ENCODE assay signal across 12 mouse cellular contexts in the genomic region with DNA sequence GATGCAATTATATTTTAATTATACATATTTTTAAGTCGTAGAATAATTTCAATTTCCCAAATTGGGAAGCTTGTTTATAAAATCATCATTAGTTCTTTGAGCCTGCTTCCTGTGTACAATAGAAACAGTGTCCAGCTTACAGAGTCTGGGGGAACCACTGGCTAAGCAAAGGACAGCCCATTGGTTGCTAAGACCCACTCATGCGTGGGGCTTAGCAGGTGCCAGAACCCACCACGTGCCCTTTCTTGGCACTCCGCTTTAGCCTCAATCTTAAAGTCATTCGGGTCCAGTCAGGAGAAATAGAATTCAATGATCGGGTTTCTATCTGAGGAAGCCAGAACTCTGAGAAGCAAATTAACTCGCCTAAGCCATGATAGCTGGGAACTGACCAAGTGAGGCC.
DNase-seq lines count a peak whose midpoint lies in the region; ATAC-seq and TF ChIP-seq lines count a peak whose summit lies in the region.
"Had no signal": no experiment of that assay in that cellular context is flagged by ENCODE, and none has a peak within 500 bp of the region (broad histone marks: within the 10 kb centered on the region; RNA-seq: fewer than 3 reads in every experiment).

No protein-coding gene starts in this region.

- 0 out of 2 replicates have a peak, but pooled peaks cover 2% of the 10 kb centered on the region for H3K9me3 ChIP-seq in heart, embryonic 15.5 days (replicated peaks)
- no peaks in the 10 kb centered on the region for H3K9me3 ChIP-seq in heart, embryonic 11.5 days (replicated peaks; ENCODE audit: control insufficient read depth, low read length)
- no peaks in the 10 kb centered on the region for H3K9me3 ChIP-seq in lung, embryonic 14.5 days (ENCODE audit: low read depth, low read length)
- no peaks in the 10 kb centered on the region for H3K9me3 ChIP-seq in embryonic facial prominence, embryonic 13.5 days
- H3K9me3 ChIP-seq in limb, embryonic 14.5 days (ENCODE audit: control insufficient read depth, low read length) = no peaks in the 10 kb centered on the region
- H3K9me3 ChIP-seq: hindbrain, embryonic 12.5 days; liver, embryonic 13.5 days had no signal

- peak overlapping the region; percentile 65; the same call in 1 of the 2 replicates for H3K4me2 ChIP-seq in heart, embryonic 15.5 days
- H3K4me2 ChIP-seq in heart, embryonic 11.5 days = no peak overlapping the region
- H3K4me2 ChIP-seq in lung, embryonic 14.5 days = peak overlapping the region; percentile 65; the same call in 1 of the 2 replicates
- peak overlapping the region; percentile 63 for H3K4me2 ChIP-seq in embryonic facial prominence, embryonic 13.5 days
- peak overlapping the region; percentile 48 for H3K4me2 ChIP-seq in limb, embryonic 14.5 days (replicated peaks; ENCODE audit: low read depth, low read length, severe bottlenecking)

- peak overlapping the region; percentile 84; the same call in 1 of the 2 replicates for H3K27ac ChIP-seq in heart, embryonic 15.5 days
- H3K27ac ChIP-seq in heart, embryonic 11.5 days (ENCODE audit: low read depth, low read length) = no peak overlapping the region
- H3K27ac ChIP-seq in lung, embryonic 14.5 days (ENCODE audit: low read depth) = no peak overlapping the region
- peak overlapping the region; percentile 87 for H3K27ac ChIP-seq in embryonic facial prominence, embryonic 13.5 days
- H3K27ac ChIP-seq in limb, embryonic 14.5 days (replicated peaks; ENCODE audit: low read depth, low read length) = peak overlapping the region; percentile 92
- H3K27ac ChIP-seq: liver, embryonic 13.5 days had no signal

- no peak overlapping the region for H3K4me3 ChIP-seq in heart, embryonic 15.5 days
- no peak overlapping the region for H3K4me3 ChIP-seq in heart, embryonic 11.5 days (ENCODE audit: low read depth, low read length)
- H3K4me3 ChIP-seq in lung, embryonic 14.5 days (ENCODE audit: low read depth, low read length) = no peak overlapping the region
- no peak overlapping the region for H3K4me3 ChIP-seq in lung, adult 2 months (replicated peaks; ENCODE audit: extremely low read depth, low read depth, low read length)
- H3K4me3 ChIP-seq in embryonic facial prominence, embryonic 13.5 days = no peak overlapping the region
- no peak overlapping the region for H3K4me3 ChIP-seq in limb, embryonic 14.5 days (replicated peaks; ENCODE audit: low read length)
- H3K4me3 ChIP-seq: liver, embryonic 13.5 days had no signal

- DNase-seq in lung, embryonic 14.5 days = no peak
- no peak for DNase-seq in lung, adult 2 months
- no peak for DNase-seq in limb, embryonic 14.5 days (ENCODE audit: low spot score)
- DNase-seq in layer of hippocampus, postnatal 25 days (ENCODE audit: extremely low spot score in 1 of 2, low spot score in 1 of 2) = no peak
- DNase-seq: cerebellum, adult 9-11 months; layer of hippocampus, postnatal 36 days; liver, embryonic 13.5 days; thymus, postnatal 4 days had no signal

- ATAC-seq in heart, embryonic 15.5 days (replicated peaks; ENCODE audit: insufficient number of reproducible peaks, insufficient read depth, low FRiP score, low read depth) = no peak
- ATAC-seq in heart, embryonic 11.5 days (replicated peaks; ENCODE audit: insufficient number of reproducible peaks, low FRiP score, low TSS enrichment) = no peak
- no peak; the same call in 1 of the 2 replicates for ATAC-seq in lung, embryonic 14.5 days (ENCODE audit: insufficient read depth)
- ATAC-seq in embryonic facial prominence, embryonic 13.5 days (ENCODE audit: insufficient number of reproducible peaks, insufficient read depth, low FRiP score, low TSS enrichment, low read depth) = no peak
- no peak for ATAC-seq in limb, embryonic 14.5 days (ENCODE audit: low FRiP score, low read depth)

- H3K27me3 ChIP-seq in heart, embryonic 15.5 days = no peaks in the 10 kb centered on the region
- H3K27me3 ChIP-seq in heart, embryonic 11.5 days (ENCODE audit: control insufficient read depth, insufficient read depth, low read length) = peaks cover 5% of the 10 kb centered on the region
- no peaks in the 10 kb centered on the region for H3K27me3 ChIP-seq in lung, embryonic 14.5 days (ENCODE audit: insufficient read depth, low read length)
- H3K27me3 ChIP-seq in embryonic facial prominence, embryonic 13.5 days = peaks cover 8% of the 10 kb centered on the region
- no peaks in the 10 kb centered on the region for H3K27me3 ChIP-seq in limb, embryonic 14.5 days (ENCODE audit: control insufficient read depth, insufficient read depth, low read length)

- H3K4me1 ChIP-seq in heart, embryonic 15.5 days (replicated peaks) = peaks cover 20% of the 10 kb centered on the region
- peaks cover 3% of the 10 kb centered on the region; the same call in 1 of the 2 replicates for H3K4me1 ChIP-seq in heart, embryonic 11.5 days (ENCODE audit: control insufficient read depth, insufficient read depth, low read length)
- H3K4me1 ChIP-seq in lung, embryonic 14.5 days (ENCODE audit: insufficient read depth) = peaks cover 13% of the 10 kb centered on the region; the same call in 1 of the 2 replicates
- peaks cover 5% of the 10 kb centered on the region; the same call in 1 of the 2 replicates for H3K4me1 ChIP-seq in lung, adult 2 months (ENCODE audit: control insufficient read depth, insufficient read depth, low read length)
- H3K4me1 ChIP-seq in embryonic facial prominence, embryonic 13.5 days = peaks cover 63% of the 10 kb centered on the region
- H3K4me1 ChIP-seq in limb, embryonic 14.5 days (ENCODE audit: control insufficient read depth, insufficient read depth, low read length) = peaks cover 61% of the 10 kb centered on the region
- H3K4me1 ChIP-seq: liver, embryonic 13.5 days had no signal

- no peak for TF ChIP-seq POLR2A in lung, adult 2 months (IDR thresholded peaks at IDR 0.05; ENCODE audit: borderline replicate concordance, extremely low read depth, low read depth, low read length)
- TF ChIP-seq POLR2A in limb, embryonic 14.5 days (IDR thresholded peaks at IDR 0.05; ENCODE audit: borderline replicate concordance, extremely low read depth, insufficient read depth, insufficient read length) = no peak

- WGBS in heart, embryonic 15.5 days = 73% methylated on average over 7 of the region's 7 CpGs
- 73% methylated on average over 7 of the region's 7 CpGs for WGBS in heart, embryonic 11.5 days (ENCODE audit: insufficient replicate concordance)
- WGBS in lung, embryonic 14.5 days = 61% methylated on average over 7 of the region's 7 CpGs
- WGBS in lung, adult 2 months = 69% methylated on average over 7 of the region's 7 CpGs
- WGBS in embryonic facial prominence, embryonic 13.5 days = 54% methylated on average over 7 of the region's 7 CpGs
- whole genome bisulfite sequencing in limb, embryonic 14.5 days = 46% methylated on average over 7 of the region's 7 CpGs

- no peaks in the 10 kb centered on the region for H3K36me3 ChIP-seq in heart, embryonic 15.5 days
- H3K36me3 ChIP-seq in heart, embryonic 11.5 days (ENCODE audit: control insufficient read depth, insufficient read depth, low read length) = no peaks in the 10 kb centered on the region
- H3K36me3 ChIP-seq in lung, embryonic 14.5 days (ENCODE audit: insufficient read depth) = no peaks in the 10 kb centered on the region
- no peaks in the 10 kb centered on the region for H3K36me3 ChIP-seq in embryonic facial prominence, embryonic 13.5 days
- H3K36me3 ChIP-seq in limb, embryonic 14.5 days (ENCODE audit: control insufficient read depth, insufficient read depth, low read length) = no peaks in the 10 kb centered on the region
- H3K36me3 ChIP-seq: hindbrain, embryonic 12.5 days; liver, embryonic 13.5 days had no signal

- TF ChIP-seq CTCF in lung, embryonic 14.5 days (IDR thresholded peaks at IDR 0.05; ENCODE audit: low read depth) = no peak
- TF ChIP-seq CTCF in lung, adult 2 months (IDR thresholded peaks at IDR 0.05; ENCODE audit: insufficient read depth, low read length) = no peak

- no peak overlapping the region for H3K9ac ChIP-seq in heart, embryonic 15.5 days
- no peak overlapping the region for H3K9ac ChIP-seq in heart, embryonic 11.5 days (ENCODE audit: low read depth, low read length)
- no peak overlapping the region for H3K9ac ChIP-seq in lung, embryonic 14.5 days
- H3K9ac ChIP-seq in embryonic facial prominence, embryonic 13.5 days = no peak overlapping the region
- H3K9ac ChIP-seq in limb, embryonic 14.5 days (ENCODE audit: low read depth, low read length, severe bottlenecking) = no peak overlapping the region
- H3K9ac ChIP-seq: hindbrain, embryonic 12.5 days; liver, embryonic 13.5 days had no signal

Comparison
In these comparisons a context has a peak if more than half of its experiments do, and no peak if none do; other contexts are left out.
1. H3K27ac ChIP-seq: peak in heart, embryonic 15.5 days (single experiment), embryonic facial prominence, embryonic 13.5 days (single experiment) and limb, embryonic 14.5 days (single experiment); none in heart, embryonic 11.5 days (single experiment) and lung, embryonic 14.5 days (single experiment).